8 mouse cellular contexts compared by ENCODE assay signal in genomic region chr7:127421388-127422191, GRCm38 (mm10). TPM values are rescaled to one million over a fixed set of nuclear protein-coding genes. Genes with fewer than 3 reads are reported as not detected.
DNase-seq lines count a peak whose midpoint lies in the region; ATAC-seq and TF ChIP-seq lines count a peak whose summit lies in the region.

TSS of gene Zfp688 (minus strand) at chr7:127422068.

- H3K4me1 ChIP-seq in ES-E14 (ENCODE audit: control insufficient read depth in 2 of 2, insufficient read depth in 2 of 2, low read length in 2 of 2, poor library complexity in 1 of 2), result no peaks in the 10 kb centered on the region
- peaks cover 16% of the 10 kb centered on the region for H3K4me1 ChIP-seq in forebrain, embryonic 15.5 days
- H3K4me1 ChIP-seq in lung, adult 2 months (ENCODE audit: control insufficient read depth, insufficient read depth, low read length), result peaks cover 3% of the 10 kb centered on the region

- peak; percentile 97 for ATAC-seq in forebrain, embryonic 15.5 days (replicated peaks)
- peak; percentile 95 for ATAC-seq in neutrophil, adult 5-6 weeks (ENCODE audit: extremely low read depth, insufficient number of reproducible peaks, low FRiP score, poor library complexity, severe bottlenecking)

- H3K4me3 ChIP-seq in ES-E14 (ENCODE audit: insufficient read depth in 1 of 2, low read depth in 1 of 2, low read length in 2 of 2, poor library complexity in 1 of 2, severe bottlenecking in 1 of 2), result peak within 1 kb of the TSS; percentile 86 to 97
- H3K4me3 ChIP-seq in forebrain, embryonic 15.5 days, result peak within 1 kb of the TSS; percentile 74
- peak within 1 kb of the TSS; percentile 78 for H3K4me3 ChIP-seq in lung, adult 2 months (replicated peaks; ENCODE audit: extremely low read depth, low read depth, low read length)

- TF ChIP-seq POLR2A in lung, adult 2 months (IDR thresholded peaks at IDR 0.05; ENCODE audit: borderline replicate concordance, extremely low read depth, low read depth, low read length), result peak; percentile 84; the same call in 1 of the 2 replicates

- H3K9me3 ChIP-seq in ES-E14 (ENCODE audit: control insufficient read depth, insufficient read depth, low read depth, low read length), result no peaks in the 10 kb centered on the region
- H3K9me3 ChIP-seq in forebrain, embryonic 15.5 days, result no peaks in the 10 kb centered on the region

- no peak for TF ChIP-seq CTCF in lung, adult 2 months (IDR thresholded peaks at IDR 0.05; ENCODE audit: insufficient read depth, low read length)

- H3K9ac ChIP-seq in ES-E14 (ENCODE audit: insufficient read depth, low read depth, low read length, poor library complexity, severe bottlenecking), result peak within 1 kb of the TSS; percentile 92
- H3K9ac ChIP-seq in forebrain, embryonic 15.5 days (replicated peaks), result peak within 1 kb of the TSS; percentile 92

- DNase-seq in ES-E14 (ENCODE audit: low read depth, low spot score), result peak; percentile 77
- peak; percentile 87 for DNase-seq in cerebellum, adult 11-12 months
- peak; percentile 90 for DNase-seq in heart, postnatal 25 days (ENCODE audit: low spot score)
- peak; percentile 87 to 94 for DNase-seq in layer of hippocampus, adult 18-20 months (ENCODE audit: low spot score in 2 of 2)
- DNase-seq in lung, adult 2 months, result peak; percentile 98
- peak; percentile 90 to 93 for DNase-seq in thymus, adult 18-20 months

- intact Hi-C loops in heart, postnatal 25 days (cut with DNase I), result no loop called here

- peaks cover 5% of the 10 kb centered on the region; the same call in 1 of the 2 replicates for H3K36me3 ChIP-seq in ES-E14 (ENCODE audit: control insufficient read depth, insufficient read depth, low read length, poor library complexity, severe bottlenecking)
- no peaks in the 10 kb centered on the region for H3K36me3 ChIP-seq in forebrain, embryonic 15.5 days

- H3K4me2 ChIP-seq in forebrain, embryonic 15.5 days (replicated peaks), result peak within 1 kb of the TSS; percentile 98

- H3K27me3 ChIP-seq in forebrain, embryonic 15.5 days, result peaks cover 12% of the 10 kb centered on the region

- WGBS in forebrain, embryonic 15.5 days, result 1% methylated on average over 48 of the region's 48 CpGs
- 1% methylated on average over 48 of the region's 48 CpGs for WGBS in lung, adult 2 months

- in situ Hi-C loops in ES-E14 (cut with MboI; ENCODE audit: low sequenced_read_pairs in 2 of 2, unreplicated experiment in 2 of 2), result no loop called here

- H3K27ac ChIP-seq in ES-E14 (ENCODE audit: insufficient read depth, low read depth, low read length, poor library complexity, severe bottlenecking), result no peak within 1 kb of the TSS; the same call in 1 of the 2 replicates
- H3K27ac ChIP-seq in forebrain, embryonic 15.5 days (replicated peaks), result peak within 1 kb of the TSS; percentile 79

TF ChIP-seq in ES-E14, 5 proteins besides CTCF, POLR2A, EP300 and RAD21:
- peak; percentile 58; the same call in 1 of the 2 replicates for TF ChIP-seq HCFC1 (IDR thresholded peaks at IDR 0.05; ENCODE audit: borderline replicate concordance, insufficient read depth, low read length)
- no peak for TF ChIP-seq MAFK (IDR thresholded peaks at IDR 0.05; ENCODE audit: insufficient read depth, low read depth, low read length)

RNA-seq across cellular contexts. Expression of gene Zfp688, which starts in this region (rescaled TPM):
- 12.5 and 17.3 TPM in 2 replicates for total RNA-seq in ES-E14 (2012; rRNA removed)
- polyA plus RNA-seq in forebrain, embryonic 15.5 days (2015; fragmentation: Nextera tagmentation; extraction: Ambion mirVana), result 27.8 and 29.5 TPM in 2 replicates
- total RNA-seq in heart, postnatal 25 days (2021), result 1 to 10 TPM; 2.8 TPM
- total RNA-seq in layer of hippocampus, adult 18-20 months (2021), result 10 to 100 TPM; 14.7 to 15.5 TPM
- polyA plus RNA-seq in lung, adult 2 months (2012; rRNA removed), result 22.6 and 23.0 TPM in 2 replicates
- 21.1 and 22.7 TPM in 2 replicates for total RNA-seq in neutrophil, adult 5-6 weeks (2017)
